Mouse (Mus musculus): ENCODE results near the gene Homer2.

The Homer2 gene

DNA sequence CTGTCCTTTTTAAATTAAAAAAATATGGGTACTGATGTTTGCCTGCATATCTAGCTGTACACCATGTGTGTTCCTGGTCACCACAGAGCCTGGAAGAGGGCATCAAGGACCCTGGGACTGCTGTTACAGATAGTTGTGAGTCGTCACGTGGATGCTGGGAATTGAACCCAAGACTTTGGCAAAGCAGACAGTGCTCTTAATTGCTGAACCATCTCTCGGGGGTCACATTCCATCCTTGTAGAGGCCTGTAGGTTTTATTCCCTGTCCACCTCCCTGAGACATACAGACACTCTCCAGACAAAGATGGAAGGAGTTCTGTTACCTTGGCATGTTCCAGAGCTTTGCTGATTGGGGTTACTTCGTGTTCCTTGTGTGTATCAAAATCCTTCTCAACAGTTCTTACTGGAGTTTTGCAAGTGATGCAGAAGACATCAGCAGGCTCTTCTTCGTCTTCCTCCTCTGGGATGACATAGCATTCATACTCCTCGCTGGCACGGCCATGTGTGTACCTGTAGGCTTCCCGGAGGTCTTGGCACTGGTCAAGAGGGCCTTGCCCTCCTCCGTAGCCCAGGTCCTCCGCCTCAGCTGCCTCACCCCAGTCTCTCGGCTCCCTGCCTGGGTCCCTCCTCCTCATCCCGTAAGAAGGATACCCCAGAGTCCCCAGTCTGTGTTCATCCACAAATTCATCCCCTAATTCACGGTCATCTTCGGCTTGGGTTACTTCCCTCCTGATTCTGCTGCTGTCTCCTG lies 147.9 kb downstream of the Homer2 start:
- no peak for DNase-seq (ENCODE audit: low spot score)

DNA sequence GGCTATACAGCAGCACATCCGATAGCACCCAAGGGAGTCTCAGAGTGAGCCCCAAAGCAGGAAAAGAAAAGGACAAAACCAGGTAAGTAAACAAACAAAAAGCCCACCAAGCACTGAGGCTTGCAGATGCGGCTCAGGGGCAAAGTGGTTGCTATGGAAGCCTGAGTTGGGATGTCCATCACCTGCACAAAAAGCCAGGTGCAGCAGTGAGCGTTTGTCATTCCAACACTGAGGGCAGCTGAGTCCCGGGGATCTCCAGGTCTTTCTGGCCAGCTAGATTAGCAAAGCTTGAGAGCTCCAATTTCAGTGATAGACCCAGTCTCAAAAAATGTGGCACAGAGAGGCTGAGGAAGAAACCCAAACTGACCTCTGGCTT lies 149.4 kb downstream of the Homer2 start:
- DNase-seq (ENCODE audit: low spot score): no peak

DNA sequence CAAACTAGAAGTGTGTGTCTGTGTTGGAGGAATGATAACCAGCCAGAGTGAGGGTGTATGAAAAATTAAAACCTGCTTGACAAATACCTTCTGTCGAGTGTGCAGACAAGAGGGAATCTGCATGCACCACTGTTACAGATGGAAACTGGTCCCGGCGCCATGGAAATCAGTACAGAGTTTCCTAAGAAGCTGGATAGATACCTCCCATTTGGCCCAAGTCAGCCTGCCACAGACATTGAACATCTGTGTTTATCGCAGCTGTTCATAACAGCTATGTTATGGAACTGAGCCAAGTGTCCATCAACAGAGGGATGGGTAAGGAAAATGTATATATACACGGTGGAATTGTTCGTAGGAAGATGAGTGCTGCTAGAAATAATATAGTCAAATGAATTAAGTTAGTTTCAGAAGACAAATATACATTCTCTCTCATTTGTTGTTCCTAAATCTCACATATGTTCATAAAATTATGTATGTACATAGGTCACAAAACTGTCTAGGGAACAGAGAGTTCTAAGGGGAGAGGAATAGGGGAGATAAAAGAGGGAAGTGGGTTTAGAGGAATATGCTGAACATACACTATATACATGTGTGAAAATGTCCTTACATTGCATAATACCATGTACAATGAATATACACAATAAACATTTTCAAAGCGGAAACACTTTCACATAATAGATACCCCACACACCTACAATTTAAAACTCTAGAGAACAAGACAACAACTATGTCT lies 149.9 kb downstream of the Homer2 start:
- no peak for DNase-seq (ENCODE audit: low spot score)

DNA sequence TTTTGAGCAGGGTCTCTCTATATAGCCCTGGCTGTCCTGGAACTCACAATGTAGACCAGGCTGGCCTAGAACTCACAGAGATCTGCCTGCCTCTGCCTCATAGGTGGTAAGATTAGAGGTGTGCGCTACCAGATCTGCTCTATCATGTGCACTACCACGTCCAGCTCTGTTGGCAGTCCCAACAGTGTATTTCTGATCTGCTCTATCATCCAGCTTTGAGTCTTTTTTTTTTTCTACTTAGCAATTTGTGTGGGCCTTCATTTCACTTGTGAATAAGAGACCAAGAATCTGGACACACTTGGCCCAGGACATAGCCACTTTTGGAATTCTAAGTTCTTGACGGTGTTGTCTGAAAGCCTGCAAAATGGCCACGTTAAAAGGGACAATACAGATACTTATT lies 150.5 kb downstream of the Homer2 start:
- DNase-seq (ENCODE audit: low spot score): no peak

DNA sequence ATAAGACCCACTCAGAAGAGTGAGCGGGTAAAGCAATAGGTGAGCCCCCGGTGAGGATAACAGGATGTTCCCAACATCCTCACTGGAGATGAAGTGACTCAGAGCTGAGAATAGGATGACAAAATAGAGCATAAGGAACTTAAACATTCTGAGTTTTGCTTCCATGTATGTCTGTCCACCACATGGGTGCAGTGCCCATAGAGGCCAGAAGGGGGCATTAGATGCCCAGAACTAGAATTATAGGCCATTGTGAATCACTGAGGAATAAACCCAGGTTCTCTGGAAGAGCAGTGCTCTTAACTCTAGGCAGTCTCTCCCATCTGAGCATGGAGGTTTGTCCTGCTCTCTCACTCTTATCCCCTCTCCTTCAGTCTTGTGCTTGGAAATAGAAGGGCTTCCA lies 153.0 kb downstream of the Homer2 start:
- no peak for DNase-seq (ENCODE audit: low spot score)

DNA sequence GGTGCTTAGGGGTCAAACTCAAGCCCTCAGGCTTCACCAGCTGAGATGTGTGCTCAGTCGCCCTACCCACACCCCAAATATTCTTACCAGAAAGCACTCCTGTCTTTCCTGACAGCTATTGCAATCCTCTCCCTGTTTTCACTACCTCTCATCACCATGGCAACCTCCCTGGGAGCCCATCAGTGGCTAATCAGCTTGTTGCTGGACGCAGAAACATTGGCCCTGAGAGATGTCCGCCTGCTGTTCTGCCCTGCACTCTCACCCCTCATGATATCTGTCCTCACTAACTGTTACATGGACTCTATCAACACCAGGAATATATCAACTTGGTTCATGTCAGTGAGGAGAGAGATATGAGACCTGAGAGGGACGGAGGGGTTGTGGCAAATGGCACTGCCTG lies 153.7 kb downstream of the Homer2 start:
- DNase-seq (ENCODE audit: low spot score): no peak
